26 mouse cellular contexts compared by ENCODE assay signal in genomic region chr4:148738601-148739530, GRCm38 (mm10).
DNase-seq lines count a peak whose midpoint lies in the region; ATAC-seq lines count a peak whose summit lies in the region.
"Had no signal": no experiment of that assay in that cellular context is flagged by ENCODE, and none has a peak within 500 bp of the region (broad histone marks: within the 10 kb centered on the region; RNA-seq: fewer than 3 reads in every experiment).

No protein-coding gene starts in this region.

- no peak overlapping the region for H3K4me3 ChIP-seq in heart, embryonic 11.5 days (ENCODE audit: low read depth, low read length)
- no peak overlapping the region for H3K4me3 ChIP-seq in heart, embryonic 16.5 days (ENCODE audit: low read length)
- H3K4me3 ChIP-seq: forebrain, embryonic 15.5 days; hindbrain, embryonic 12.5 days; midbrain, embryonic 15.5 days had no signal

- intact Hi-C loops in heart, postnatal 36 days (cut with DNase I): no loop called here

- no peak for ATAC-seq in heart, embryonic 11.5 days (replicated peaks; ENCODE audit: insufficient number of reproducible peaks, low FRiP score, low TSS enrichment)
- no peak for ATAC-seq in heart, embryonic 16.5 days (replicated peaks; ENCODE audit: extremely low read depth, insufficient read depth, low FRiP score)
- ATAC-seq: forebrain, embryonic 15.5 days; hindbrain, postnatal 0 days; intestine, embryonic 16.5 days; midbrain, embryonic 15.5 days had no signal

- no peak for DNase-seq in heart, postnatal 36 days
- no peak for DNase-seq in heart, adult 8-10 months (ENCODE audit: low spot score)
- DNase-seq in ES-CJ7 (ENCODE audit: low read depth, low spot score): peak; percentile 94
- no peak for DNase-seq in kidney, adult 9 months
- DNase-seq in layer of hippocampus, postnatal 10 days (ENCODE audit: low spot score in 2 of 2): no peak
- DNase-seq: adrenal gland, postnatal 14 days; cerebellum, adult 11 months; cerebellum, adult 9-10 months; cerebellum, postnatal 36 days; heart, postnatal 14 days; kidney, adult 8-10 months; kidney, postnatal 10 days; liver; lung, adult 2 months; lung, postnatal 10 days; thymus, adult 2 months; thymus, postnatal 36 days had no signal

- H3K36me3 ChIP-seq in heart, embryonic 11.5 days (ENCODE audit: control insufficient read depth, insufficient read depth, low read length): no peaks in the 10 kb centered on the region
- H3K36me3 ChIP-seq in heart, embryonic 16.5 days (ENCODE audit: control insufficient read depth, insufficient read depth): no peaks in the 10 kb centered on the region
- H3K36me3 ChIP-seq: forebrain, embryonic 15.5 days; G1E; hindbrain, embryonic 12.5 days; midbrain, embryonic 15.5 days had no signal

- peaks cover 13% of the 10 kb centered on the region; the same call in 1 of the 2 replicates for H3K27me3 ChIP-seq in heart, embryonic 11.5 days (ENCODE audit: control insufficient read depth, insufficient read depth, low read length)
- H3K27me3 ChIP-seq in heart, embryonic 16.5 days (ENCODE audit: control insufficient read depth, insufficient read depth, low read length): 0 out of 2 replicates have a peak, but pooled peaks cover 4% of the 10 kb centered on the region

- 31% methylated on average over 13 of the region's 13 CpGs for WGBS in heart, embryonic 11.5 days (ENCODE audit: insufficient replicate concordance)
- 36% methylated on average over 13 of the region's 13 CpGs for WGBS in heart, embryonic 16.5 days

- 0 out of 2 replicates have a peak overlapping the region, but pooled peaks have one; percentile 35 for H3K27ac ChIP-seq in heart, embryonic 11.5 days (ENCODE audit: low read depth, low read length)
- no peak overlapping the region for H3K27ac ChIP-seq in heart, embryonic 16.5 days (ENCODE audit: low read length)
- H3K27ac ChIP-seq: forebrain, embryonic 15.5 days; hindbrain, embryonic 12.5 days; hindbrain, postnatal 0 days; liver, embryonic 14.5 days; midbrain, embryonic 15.5 days had no signal

- peak overlapping the region; percentile 25 for H3K4me2 ChIP-seq in heart, embryonic 11.5 days
- H3K4me2 ChIP-seq in heart, embryonic 16.5 days (ENCODE audit: low read depth, low read length): no peak overlapping the region
- H3K4me2 ChIP-seq: forebrain, embryonic 15.5 days; hindbrain, embryonic 12.5 days; midbrain, embryonic 15.5 days had no signal

- 0 out of 2 replicates have a peak overlapping the region, but pooled peaks have one; percentile 24 for H3K9ac ChIP-seq in heart, embryonic 11.5 days (ENCODE audit: low read depth, low read length)
- H3K9ac ChIP-seq in heart, embryonic 16.5 days (ENCODE audit: low read length): peak overlapping the region; percentile 11; the same call in 1 of the 2 replicates
- H3K9ac ChIP-seq: forebrain, embryonic 15.5 days; hindbrain, embryonic 12.5 days; liver, embryonic 14.5 days; midbrain, embryonic 15.5 days had no signal

- no peaks in the 10 kb centered on the region for H3K9me3 ChIP-seq in heart, embryonic 11.5 days (replicated peaks; ENCODE audit: control insufficient read depth, low read length)
- no peaks in the 10 kb centered on the region for H3K9me3 ChIP-seq in heart, embryonic 16.5 days (replicated peaks; ENCODE audit: control insufficient read depth, low read length)
- H3K9me3 ChIP-seq: forebrain, embryonic 15.5 days; G1E; hindbrain, embryonic 12.5 days; midbrain, embryonic 15.5 days had no signal

- H3K4me1 ChIP-seq in heart, embryonic 11.5 days (ENCODE audit: control insufficient read depth, insufficient read depth, low read length): peaks cover 36% of the 10 kb centered on the region
- H3K4me1 ChIP-seq in heart, embryonic 16.5 days (ENCODE audit: control insufficient read depth, insufficient read depth, low read length): peaks cover 23% of the 10 kb centered on the region
